Mouse (Mus musculus) brain, embryonic 14.5 days (tissue): ENCODE results near the gene Ccl12. TPM values are rescaled to one million over a fixed set of nuclear protein-coding genes. Genes with fewer than 3 reads are reported as not detected.

Experiments
- DNase-seq: peaks from one replicate; pipeline ENCODE4 v3.0.0-alpha.2; 2011; ENCODE audit warnings: low read depth
- CTCF ChIP-seq: fragments of 200-500 bp; IDR thresholded peaks from 2 replicates; pipeline ENCODE4 v1.5.1; 2012; ENCODE audit warnings: inconsistent platforms, mild to moderate bottlenecking, moderate library complexity, borderline replicate concordance; ENCODE audit not compliant: insufficient read depth, insufficient read length; ENCODE audit errors: extremely low read depth
- POLR2A ChIP-seq: fragments of 200-500 bp; IDR thresholded peaks from 2 replicates; pipeline ENCODE4 v1.6.1; 2012; ENCODE audit warnings: mild to moderate bottlenecking, inconsistent platforms, borderline replicate concordance; ENCODE audit not compliant: poor library complexity, insufficient read depth, insufficient read length, severe bottlenecking; ENCODE audit errors: extremely low read depth
- polyA plus RNA-seq: library from polyadenylated mRNA; depleted of rRNA; stranded (reverse); fragments of >200 nt; gene quantifications from 2 replicates; pipeline ENCODE4 v1.2.3, GENCODE M21; 2012; rRNA removed

Gene Ccl12
- 1.1 and 1.3 TPM in 2 replicates for polyA plus RNA-seq

DNA sequence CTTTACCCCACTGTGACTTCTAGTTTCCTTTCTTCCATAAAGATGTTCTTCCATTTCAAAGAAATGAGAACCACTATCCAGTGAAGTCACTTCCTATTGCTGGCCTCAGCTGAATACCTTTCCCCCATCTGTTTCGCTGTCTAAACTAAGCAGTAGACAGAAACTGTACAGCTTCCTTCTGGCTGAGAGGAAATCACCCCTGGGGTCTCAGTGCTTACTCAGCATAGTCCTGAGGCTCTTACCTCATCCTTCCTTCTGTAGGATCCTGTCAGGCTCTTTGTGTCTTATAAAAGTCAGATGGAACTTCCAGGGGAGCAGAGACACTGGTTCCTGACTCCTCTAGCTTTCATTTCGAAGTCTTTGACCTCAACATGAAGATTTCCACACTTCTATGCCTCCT, at the start of gene Ccl12:
Ccl12 (plus strand) TSS at position 317 of the 400 bp plus-strand sequence.
- no peak for DNase-seq
- TF ChIP-seq CTCF (no peak), POLR2A (no peak)

DNA sequence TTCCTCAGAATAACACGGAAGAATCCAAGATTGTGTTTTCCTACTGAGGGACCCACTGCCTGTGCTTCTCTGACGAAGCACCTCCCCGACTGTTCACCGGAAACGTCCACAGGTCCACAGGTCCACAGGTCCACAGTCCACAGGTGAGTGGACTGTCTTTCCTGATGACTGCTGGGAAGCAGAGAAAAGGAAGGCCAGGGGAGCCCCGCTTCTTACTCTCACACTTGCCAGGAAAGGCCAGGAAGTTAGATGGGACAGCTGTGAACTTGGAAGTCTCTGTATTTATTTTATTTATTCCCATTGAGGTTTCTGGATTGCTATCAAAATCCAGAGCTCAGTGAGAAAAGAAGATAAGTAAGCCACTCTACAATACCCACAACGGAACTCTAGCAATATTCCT, 47.8 kb upstream of the Ccl12 start:
- no peak for DNase-seq
- TF ChIP-seq POLR2A (no peak), CTCF (no peak)

DNA sequence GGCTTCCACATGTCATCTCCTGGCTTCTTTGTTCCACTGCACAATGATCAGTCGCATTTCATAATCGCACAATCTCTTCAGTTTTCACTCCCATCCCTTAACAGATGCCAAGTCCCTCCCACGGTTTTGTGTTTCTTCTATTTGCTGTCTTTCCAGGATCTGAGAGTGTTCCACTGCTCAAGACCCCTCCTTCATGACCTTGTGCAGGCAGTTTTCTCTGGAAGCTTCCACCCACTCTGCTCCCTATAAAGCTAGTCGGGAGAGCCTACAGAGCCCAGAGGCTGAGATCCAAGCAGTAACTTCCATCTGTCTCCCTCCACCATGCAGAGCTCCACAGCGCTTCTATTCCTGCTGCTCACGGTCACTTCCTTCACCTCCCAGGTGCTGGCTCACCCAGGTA, 44.0 kb upstream of the Ccl12 start, which contains the start of gene Ccl11:
Ccl11 (plus strand) TSS at position 178 of the 400 bp plus-strand sequence.
- TF ChIP-seq CTCF (no peak), POLR2A (no peak)
- no peak for DNase-seq

DNA sequence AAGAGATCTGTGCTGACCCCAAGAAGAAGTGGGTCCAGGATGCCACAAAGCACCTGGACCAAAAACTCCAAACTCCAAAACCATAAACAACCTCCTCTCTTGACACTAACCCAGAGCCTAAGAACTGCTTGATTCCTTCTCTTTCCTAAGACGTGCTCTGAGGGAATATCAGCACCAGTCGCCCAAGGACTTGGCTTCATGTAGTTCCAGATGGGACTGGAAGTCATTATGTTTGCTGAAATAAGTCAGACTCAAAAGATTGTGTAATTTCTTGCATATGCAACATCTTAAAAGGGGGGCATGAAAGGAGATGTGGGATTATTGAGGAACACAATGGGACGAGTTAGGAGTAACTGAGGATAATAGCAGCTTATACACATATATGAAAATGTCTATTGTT, 39.4 kb upstream of the Ccl12 start:
- no peak for TF ChIP-seq CTCF
- TF ChIP-seq POLR2A: no peak

DNA sequence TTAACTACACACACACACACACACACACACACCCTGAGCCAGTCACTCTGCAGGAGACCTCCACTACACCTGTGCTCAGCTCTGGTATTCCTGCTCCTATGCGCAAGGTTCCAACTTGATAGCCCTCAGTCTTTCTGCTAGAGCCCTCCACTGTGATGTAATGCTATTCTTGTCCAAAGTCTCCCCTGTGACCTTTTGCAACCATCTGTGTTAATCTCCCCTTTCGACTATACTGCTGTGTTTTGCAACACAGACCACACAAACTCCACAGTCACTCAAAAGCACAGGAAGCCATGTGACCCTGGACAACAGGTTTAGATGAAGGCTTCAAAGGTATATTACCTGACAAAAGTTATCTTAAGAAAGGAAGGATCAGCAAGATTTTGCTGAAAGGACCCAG, 38.2 kb upstream of the Ccl12 start:
- DNase-seq: no peak
- TF ChIP-seq CTCF: no peak
- no peak for TF ChIP-seq POLR2A

More for the DNA sequence above, 39.4 kb upstream of the Ccl12 start:
- DNase-seq: no peak

DNA sequence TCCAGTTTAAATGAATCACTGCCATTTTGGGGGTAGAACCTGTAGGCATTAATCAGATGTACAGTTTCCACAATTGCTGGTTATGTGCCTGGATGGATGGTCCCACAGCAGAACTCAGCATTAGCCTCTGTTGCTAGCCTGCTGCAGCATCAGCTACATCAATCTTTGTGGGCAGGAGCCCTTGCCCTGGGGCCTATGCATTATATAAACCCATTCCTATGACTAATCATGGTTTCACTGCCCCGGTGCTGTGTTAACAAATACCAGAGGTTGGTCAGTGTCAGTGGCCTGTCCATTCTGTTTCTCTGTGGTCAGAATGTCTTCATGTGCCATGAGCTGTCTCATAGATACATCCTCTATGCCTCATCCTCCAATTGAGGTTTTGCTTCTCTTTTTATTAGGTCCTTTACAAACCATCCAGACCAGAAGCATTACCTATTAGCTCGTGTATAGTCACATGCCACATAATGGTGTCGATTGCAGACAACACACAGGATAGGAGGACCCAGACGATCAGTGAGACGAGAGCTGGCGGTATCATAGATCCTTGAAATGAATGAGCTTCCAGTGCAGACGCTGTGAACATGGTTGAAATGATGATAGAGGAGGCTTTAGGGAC, 34.6 kb upstream of the Ccl12 start:
- no peak for DNase-seq
- TF ChIP-seq CTCF (no peak), POLR2A (no peak)

DNA sequence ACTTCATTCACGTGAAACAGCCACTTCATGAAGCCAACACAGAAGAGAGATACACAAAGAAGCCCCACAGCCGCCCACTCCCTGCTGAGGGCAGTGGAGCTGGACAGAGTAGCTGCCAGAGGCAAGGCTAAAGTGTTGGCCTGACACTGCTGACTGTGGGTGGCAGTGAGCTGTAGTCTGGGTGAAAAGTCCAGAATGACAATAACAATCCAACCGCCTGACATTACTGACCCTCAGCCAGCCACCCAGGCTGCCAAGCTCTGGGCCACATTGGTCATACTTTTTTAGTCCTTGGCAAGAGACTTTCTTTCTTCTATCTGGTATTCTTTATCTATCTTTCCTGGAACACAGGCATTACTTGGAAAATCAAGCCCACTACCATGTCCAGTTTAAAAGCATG, 30.6 kb upstream of the Ccl12 start:
- no peak for DNase-seq
- TF ChIP-seq CTCF (no peak), POLR2A (no peak)

DNA sequence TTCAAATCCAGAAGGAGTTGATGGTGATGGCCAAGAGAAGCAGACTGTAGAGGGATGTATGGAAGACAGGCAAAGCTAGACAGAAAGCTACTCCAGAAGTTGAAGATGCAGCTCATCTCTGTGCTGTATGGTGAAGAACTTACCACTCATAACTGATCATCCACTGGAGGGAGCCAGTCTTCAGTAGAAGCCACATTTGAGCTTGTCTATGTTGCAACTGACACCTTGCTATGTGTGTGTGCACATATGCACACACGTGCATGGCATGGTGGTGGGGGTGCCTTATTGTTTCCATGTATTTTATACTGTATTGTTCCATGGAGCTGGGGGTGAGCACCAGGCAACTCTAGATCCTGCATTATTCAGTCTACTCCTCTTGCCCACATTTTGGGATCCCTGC, 29.3 kb upstream of the Ccl12 start:
- TF ChIP-seq POLR2A (no peak), CTCF (no peak)
- DNase-seq: no peak

DNA sequence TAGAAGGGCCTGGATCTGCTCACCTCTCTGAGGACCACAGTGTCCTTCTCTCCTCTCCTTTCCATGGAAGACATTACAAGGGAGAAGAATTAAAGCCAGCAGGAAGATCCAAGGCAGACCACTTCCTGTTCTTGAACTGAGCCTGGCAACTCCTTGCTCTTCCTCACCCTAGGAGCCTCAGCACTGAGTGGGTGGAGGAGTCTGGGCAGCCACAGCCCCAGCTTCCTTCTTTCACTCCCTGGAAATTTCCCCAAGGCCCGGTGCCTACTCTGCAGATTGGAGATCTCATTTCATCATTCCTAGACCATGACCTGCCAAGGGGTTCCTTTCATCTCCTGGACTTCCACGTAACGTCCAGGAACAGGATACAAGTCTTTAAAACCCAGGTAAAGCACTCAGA, 28.7 kb upstream of the Ccl12 start:
- DNase-seq: no peak
- TF ChIP-seq POLR2A: no peak
- no peak for TF ChIP-seq CTCF

DNA sequence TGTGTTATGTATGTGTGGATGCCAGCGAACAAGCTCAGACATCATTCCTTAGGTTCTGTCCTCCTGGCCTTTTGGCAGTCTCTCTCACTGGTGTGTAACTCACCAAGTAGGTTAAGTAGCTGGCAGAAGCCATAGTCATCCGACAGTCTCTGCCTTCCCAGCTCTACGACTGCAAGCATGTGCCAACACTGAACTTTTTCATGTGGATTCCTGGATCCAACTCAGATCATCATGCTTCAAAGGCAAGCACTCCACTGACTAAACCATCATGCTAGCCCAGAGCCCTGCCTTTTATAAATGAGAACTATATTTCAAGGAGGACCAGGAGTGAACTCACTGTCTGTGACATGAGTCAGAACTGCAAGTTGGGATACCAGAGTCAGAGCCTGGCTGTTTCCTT, 28.0 kb upstream of the Ccl12 start:
- TF ChIP-seq POLR2A: no peak
- TF ChIP-seq CTCF: no peak
- DNase-seq: no peak

DNA sequence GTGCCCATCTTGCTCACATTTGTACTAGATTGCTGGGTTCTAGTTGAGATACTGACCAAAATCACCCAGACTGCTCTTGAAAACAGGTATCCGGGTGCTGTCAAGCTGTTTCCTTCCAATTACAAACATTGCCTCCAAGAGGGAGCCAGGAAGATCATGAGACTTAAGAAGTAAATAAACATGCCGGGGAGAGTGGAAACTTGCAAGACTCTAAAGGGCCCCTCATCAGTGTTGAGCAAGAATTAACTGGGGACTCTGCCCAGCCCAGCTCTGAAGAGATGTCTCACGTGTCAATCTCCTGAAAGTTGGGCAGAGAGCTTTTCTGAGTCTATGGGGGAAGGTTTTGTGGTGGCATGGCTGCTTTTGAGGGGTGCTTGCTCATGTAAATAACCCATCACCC, 24.6 kb upstream of the Ccl12 start:
- TF ChIP-seq CTCF (no peak), POLR2A (no peak)
- no peak for DNase-seq

DNA sequence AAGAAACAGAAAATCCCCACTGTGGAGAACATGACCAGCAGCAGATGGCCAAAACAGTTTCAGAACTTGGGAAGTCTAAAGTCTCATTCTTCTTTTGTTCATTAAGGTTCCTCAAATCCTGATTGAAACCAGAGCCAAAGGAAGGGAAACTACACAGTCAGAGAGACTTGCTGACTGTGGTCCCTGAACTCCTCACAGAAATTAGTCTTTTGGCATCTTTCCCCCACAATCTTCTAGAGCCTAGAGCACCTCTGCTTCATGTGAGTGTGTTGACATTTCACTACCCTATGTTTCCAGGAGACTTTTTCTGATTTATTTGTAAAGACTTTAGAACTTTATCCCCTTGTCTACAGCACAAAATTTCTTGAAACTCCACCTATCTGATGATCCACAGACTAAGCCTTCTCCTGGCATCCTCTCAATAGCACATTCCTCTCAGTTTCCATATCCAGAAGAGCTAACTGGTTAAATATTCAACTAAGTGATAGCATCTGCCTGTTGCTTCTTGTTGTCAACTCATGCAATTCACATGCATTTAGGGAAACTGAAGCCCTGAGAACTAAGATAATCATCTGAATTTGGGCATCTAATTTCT, 23.4 kb upstream of the Ccl12 start:
- DNase-seq: no peak
- TF ChIP-seq CTCF (no peak), POLR2A (no peak)
